Mouse (Mus musculus): ENCODE data around the gene Dach1. TPM values are rescaled to one million over a fixed set of nuclear protein-coding genes. Genes with fewer than 3 reads are reported as not detected.
A peak's percentile ranks its signal among the peaks of the same experiment; 100 is the strongest.

The Dach1 gene
- polyA plus RNA-seq, 1 experiment, result 7.0 TPM

DNA sequence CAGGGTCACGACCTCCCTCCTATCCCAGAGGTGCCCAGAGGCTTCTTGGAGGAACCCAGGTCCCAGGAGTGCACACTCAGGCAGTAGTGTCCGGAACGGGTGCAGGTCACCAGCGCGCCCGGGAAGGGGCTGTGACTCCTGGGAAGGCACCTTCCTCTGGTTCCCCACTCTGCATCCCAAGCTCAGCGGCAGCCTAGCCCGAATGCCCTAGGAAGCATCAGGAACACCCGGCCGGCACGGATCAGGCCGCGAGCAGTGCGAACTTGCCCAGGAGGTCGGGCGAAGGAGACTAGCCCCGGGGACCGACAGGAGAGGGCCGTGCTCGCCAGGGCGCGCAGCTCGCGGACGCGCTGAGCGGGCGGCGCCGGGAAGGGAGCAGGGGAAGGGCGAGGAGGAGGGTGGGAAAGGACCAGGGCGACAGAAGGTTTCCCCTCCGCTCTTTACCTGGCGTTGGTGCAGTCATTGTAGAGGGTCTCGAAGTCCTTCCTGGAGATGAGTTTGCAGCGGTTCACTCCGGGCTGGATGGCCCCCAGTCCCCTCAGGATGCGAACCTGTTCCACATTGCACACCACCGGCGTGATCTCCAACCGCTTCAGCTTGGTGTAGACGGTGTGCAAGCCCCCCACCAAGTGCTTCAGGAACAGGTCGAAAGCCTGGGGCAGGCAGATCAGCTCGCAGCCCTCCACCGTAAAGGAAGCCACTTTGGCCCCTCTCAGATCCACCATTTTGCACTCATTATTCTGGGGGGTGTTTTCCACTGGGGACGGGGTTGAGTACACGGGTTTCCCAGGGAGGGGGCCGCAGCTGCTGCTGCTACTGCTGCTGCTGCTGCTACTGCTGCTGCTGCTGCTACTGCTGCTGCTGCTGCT lies 1.3 kb downstream of the Dach1 start:
- no peak for TF ChIP-seq CTCF (IDR thresholded peaks at IDR 0.05; ENCODE audit: borderline replicate concordance, insufficient read depth, low read depth, low read length)
- TF ChIP-seq POLR2A (IDR thresholded peaks at IDR 0.05; ENCODE audit: borderline replicate concordance, insufficient read depth, low read length), result no peak
- under 1% methylated on average over 46 of the region's 48 CpGs for WGBS
- Histone ChIP-seq H3K27me3 (ENCODE audit: control insufficient read depth, insufficient read depth, low read length) (no peaks in the 10 kb centered on the region; the same call in 1 of the 2 replicates), H3K4me3 (replicated peaks; ENCODE audit: insufficient read depth, low read depth, low read length) (peak overlapping the region; percentile 53), H3K27ac (ENCODE audit: insufficient read depth, low read length) (no peak overlapping the region; the same call in 1 of the 2 replicates), H3K4me1 (ENCODE audit: control insufficient read depth, insufficient read depth, low read length) (no peaks in the 10 kb centered on the region)
- DNase-seq, result peak; percentile 35 to 57

GRCm38 (mm10) chr14:98167186-98168038 lies 2.2 kb downstream of the Dach1 start:
- WGBS, result under 1% methylated on average over 33 of the region's 33 CpGs
- no peak for TF ChIP-seq POLR2A (IDR thresholded peaks at IDR 0.05; ENCODE audit: borderline replicate concordance, insufficient read depth, low read length)
- TF ChIP-seq CTCF (IDR thresholded peaks at IDR 0.05; ENCODE audit: borderline replicate concordance, insufficient read depth, low read depth, low read length), result no peak
- DNase-seq, result peak; percentile 17 to 30
- H3K27me3 ChIP-seq (ENCODE audit: control insufficient read depth, insufficient read depth, low read length), result no peaks in the 10 kb centered on the region; the same call in 1 of the 2 replicates
- no peak overlapping the region for H3K27ac ChIP-seq (ENCODE audit: insufficient read depth, low read length)
- H3K4me3 ChIP-seq (replicated peaks; ENCODE audit: insufficient read depth, low read depth, low read length), result peak overlapping the region; percentile 53
- H3K4me1 ChIP-seq (ENCODE audit: control insufficient read depth, insufficient read depth, low read length), result no peaks in the 10 kb centered on the region

DNA sequence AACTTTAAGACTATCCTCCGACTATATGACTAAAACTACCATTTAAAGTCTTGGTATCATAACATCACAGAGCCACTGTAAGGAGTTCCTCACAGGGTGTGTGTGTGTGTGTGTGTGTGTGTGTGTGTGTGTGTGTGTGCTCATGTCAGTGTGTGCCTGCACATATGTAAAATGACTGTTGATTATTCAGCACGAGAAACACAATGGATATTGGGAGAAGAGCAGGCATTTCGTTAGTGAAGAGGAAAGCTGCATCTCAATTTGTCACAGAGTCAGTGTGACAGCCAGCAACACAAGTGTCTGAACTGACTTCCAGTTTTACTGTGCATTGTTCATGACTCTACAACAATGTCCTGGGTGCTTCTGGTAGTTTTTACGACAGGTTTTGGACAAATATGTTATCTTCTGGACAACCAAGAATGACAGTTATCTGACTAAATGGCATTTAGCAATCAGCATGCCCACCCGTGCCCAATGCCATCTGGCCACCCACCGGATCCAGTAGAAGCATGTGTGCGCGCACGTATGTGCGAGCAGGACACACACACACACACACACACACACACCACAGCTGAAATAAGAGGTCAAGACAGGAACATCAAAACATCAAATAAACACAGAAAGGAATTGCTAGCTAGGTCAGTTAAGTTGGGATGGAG lies 3.1 kb downstream of the Dach1 start:
- peak in 1 of 2 experiments; percentile 11 for DNase-seq
- no peaks in the 10 kb centered on the region for H3K27me3 ChIP-seq (ENCODE audit: control insufficient read depth, insufficient read depth, low read length)
- H3K4me3 ChIP-seq (replicated peaks; ENCODE audit: insufficient read depth, low read depth, low read length), result peak overlapping the region; percentile 45
- WGBS, result 23% methylated on average over 10 of the region's 10 CpGs
- no peak overlapping the region; the same call in 1 of the 2 replicates for H3K27ac ChIP-seq (ENCODE audit: insufficient read depth, low read length)
- TF ChIP-seq POLR2A (IDR thresholded peaks at IDR 0.05; ENCODE audit: borderline replicate concordance, insufficient read depth, low read length) (no peak), CTCF (IDR thresholded peaks at IDR 0.05; ENCODE audit: borderline replicate concordance, insufficient read depth, low read depth, low read length) (no peak)
- no peaks in the 10 kb centered on the region for H3K4me1 ChIP-seq (ENCODE audit: control insufficient read depth, insufficient read depth, low read length)

- H3K4me3 ChIP-seq (replicated peaks; ENCODE audit: insufficient read depth, low read depth, low read length), result no peak overlapping the region
- no peak for DNase-seq
- H3K27me3 ChIP-seq (ENCODE audit: control insufficient read depth, insufficient read depth, low read length), result no peaks in the 10 kb centered on the region; the same call in 1 of the 2 replicates
- TF ChIP-seq POLR2A (IDR thresholded peaks at IDR 0.05; ENCODE audit: borderline replicate concordance, insufficient read depth, low read length) (no peak), CTCF (IDR thresholded peaks at IDR 0.05; ENCODE audit: borderline replicate concordance, insufficient read depth, low read depth, low read length) (no peak)
- no peaks in the 10 kb centered on the region for H3K4me1 ChIP-seq (ENCODE audit: control insufficient read depth, insufficient read depth, low read length)
- no peak overlapping the region for H3K27ac ChIP-seq (ENCODE audit: insufficient read depth, low read length)
- 55% methylated on average over 7 of the region's 7 CpGs for WGBS
Observed at GRCm38 (mm10) chr14:98156753-98157152, 12.8 kb downstream of the Dach1 start.

DNA sequence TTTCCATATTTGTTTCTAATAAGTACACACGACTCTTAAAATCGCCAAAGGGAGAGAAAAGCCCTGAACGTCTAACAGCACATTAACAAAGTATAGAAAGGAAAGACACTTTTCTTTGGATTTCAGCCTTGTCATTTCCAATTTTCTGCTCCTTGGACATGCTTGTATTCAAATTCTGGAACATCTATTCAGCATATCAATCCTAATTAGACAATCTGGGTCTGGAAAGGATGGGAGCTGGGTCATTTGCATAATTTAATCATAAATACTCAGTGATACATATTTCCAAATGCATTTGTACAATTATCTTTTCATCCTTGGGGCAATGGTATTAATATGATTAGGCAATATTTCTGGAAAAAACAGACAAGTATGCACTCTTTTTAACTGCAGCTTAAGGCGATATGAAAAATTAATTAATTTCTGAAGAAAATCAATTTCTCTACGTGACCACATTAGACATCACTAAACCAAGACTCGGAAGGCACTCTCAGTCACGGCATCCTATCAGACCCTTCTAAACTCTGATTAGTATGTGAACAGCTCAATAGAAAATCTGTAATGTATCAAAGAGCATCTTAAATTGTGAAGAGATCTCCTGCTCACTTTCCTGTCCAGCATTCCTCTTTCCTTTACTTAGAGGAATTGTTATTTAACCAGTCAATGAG lies 13.7 kb downstream of the Dach1 start:
- Histone ChIP-seq H3K4me1 (ENCODE audit: control insufficient read depth, insufficient read depth, low read length) (no peaks in the 10 kb centered on the region), H3K4me3 (replicated peaks; ENCODE audit: insufficient read depth, low read depth, low read length) (no peak overlapping the region), H3K27ac (ENCODE audit: insufficient read depth, low read length) (no peak overlapping the region), H3K27me3 (ENCODE audit: control insufficient read depth, insufficient read depth, low read length) (no peaks in the 10 kb centered on the region; the same call in 1 of the 2 replicates)
- no peak for DNase-seq
- WGBS, result 59% methylated on average over 7 of the region's 7 CpGs
- TF ChIP-seq POLR2A (IDR thresholded peaks at IDR 0.05; ENCODE audit: borderline replicate concordance, insufficient read depth, low read length), result no peak
- no peak for TF ChIP-seq CTCF (IDR thresholded peaks at IDR 0.05; ENCODE audit: borderline replicate concordance, insufficient read depth, low read depth, low read length)

DNA sequence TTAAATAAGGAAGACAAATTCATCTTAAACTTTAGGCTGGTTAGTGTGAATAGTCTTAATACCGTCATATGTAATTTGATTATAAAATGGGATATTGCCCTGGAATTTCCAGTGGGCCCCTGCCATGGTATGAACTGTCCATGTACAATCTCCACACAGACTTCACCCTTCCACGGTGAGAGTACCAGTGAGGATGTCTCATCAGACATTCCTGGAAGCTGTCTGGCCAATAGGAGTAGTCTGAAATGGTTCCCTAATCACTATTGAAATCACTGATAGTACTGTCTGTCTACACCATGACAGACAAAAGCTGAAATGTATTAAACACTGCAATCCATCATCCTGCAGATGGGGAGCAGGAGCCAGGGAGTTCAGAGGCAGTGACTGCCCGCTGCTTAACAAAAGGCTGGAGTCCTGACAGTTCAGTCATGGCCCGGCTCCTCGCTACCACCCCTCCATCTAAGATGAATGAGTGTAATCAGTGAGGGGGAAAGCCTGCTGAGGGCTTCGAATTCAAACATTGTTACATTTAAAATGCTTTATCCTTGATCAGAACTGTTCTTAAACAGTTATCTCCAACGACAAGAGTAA lies 14.6 kb downstream of the Dach1 start:
- Histone ChIP-seq H3K27me3 (ENCODE audit: control insufficient read depth, insufficient read depth, low read length) (no peaks in the 10 kb centered on the region; the same call in 1 of the 2 replicates), H3K4me3 (replicated peaks; ENCODE audit: insufficient read depth, low read depth, low read length) (no peak overlapping the region), H3K4me1 (ENCODE audit: control insufficient read depth, insufficient read depth, low read length) (no peaks in the 10 kb centered on the region), H3K27ac (ENCODE audit: insufficient read depth, low read length) (no peak overlapping the region)
- no peak for DNase-seq
- WGBS, result 49% methylated on average over 7 of the region's 7 CpGs
- no peak for TF ChIP-seq CTCF (IDR thresholded peaks at IDR 0.05; ENCODE audit: borderline replicate concordance, insufficient read depth, low read depth, low read length)
- no peak for TF ChIP-seq POLR2A (IDR thresholded peaks at IDR 0.05; ENCODE audit: borderline replicate concordance, insufficient read depth, low read length)

All from cerebellum, adult 2 months (tissue).